Mouse (Mus musculus): ENCODE results near the gene Cacna1g. TPM values are rescaled to one million over a fixed set of nuclear protein-coding genes. Genes with fewer than 3 reads are reported as not detected.

Cacna1g gene
- total and polyA plus RNA-seq, 3 experiments, result 1.7 to 3.7 (median 2.4) TPM

DNA sequence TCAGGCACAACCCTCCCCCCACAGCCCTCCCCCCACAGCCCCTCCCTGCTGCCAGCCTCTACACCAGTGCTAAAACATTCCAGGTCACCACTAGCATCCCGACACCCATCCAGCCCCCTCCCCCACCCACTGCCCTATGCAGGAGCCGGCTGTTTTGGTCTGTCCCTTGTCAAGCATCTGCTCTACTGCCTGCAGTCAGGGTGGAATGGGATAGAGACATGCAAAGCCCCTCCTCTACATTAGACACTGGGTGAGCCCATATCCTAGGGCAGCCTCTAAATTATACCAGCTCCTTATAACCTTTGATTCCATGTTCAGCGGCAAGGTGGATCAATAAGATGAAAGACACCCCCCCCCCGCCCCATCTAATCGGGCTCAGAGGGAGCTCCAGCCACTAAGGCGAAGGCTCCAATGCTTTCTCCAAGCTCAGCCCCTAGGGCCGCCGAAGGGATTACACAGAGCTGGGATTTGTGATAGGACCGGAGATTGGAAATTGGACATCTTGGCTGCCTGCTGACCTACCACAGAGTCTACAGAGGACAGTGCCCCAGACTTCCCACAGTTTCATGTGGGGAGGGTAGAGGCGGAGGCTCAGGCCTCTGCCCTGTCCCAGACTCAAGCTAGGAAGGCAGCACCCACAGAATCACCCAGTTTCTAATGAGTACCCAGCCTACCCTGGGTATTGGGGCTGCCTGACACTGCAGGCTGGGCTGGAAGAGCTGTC lies 54.8 kb downstream of the Cacna1g start:
- H3K36me3 ChIP-seq (replicated peaks in 1 of 2; ENCODE audit: control insufficient read depth in 1 of 2, insufficient read depth in 1 of 2, low read length in 1 of 2), result peaks cover 0 to 9% of the 10 kb centered on the region in 2 experiments
- H3K27ac ChIP-seq (ENCODE audit: insufficient read depth, low read depth), result no peak overlapping the region
- no peak overlapping the region for H3K9ac ChIP-seq (ENCODE audit: insufficient read depth, low read depth)
- peaks cover 26 to 36% of the 10 kb centered on the region in 2 experiments for H3K4me1 ChIP-seq (ENCODE audit: control insufficient read depth in 1 of 2, insufficient read depth in 2 of 2)
- no peaks in the 10 kb centered on the region for H3K27me3 ChIP-seq (replicated peaks)
- no peaks in the 10 kb centered on the region for H3K79me2 ChIP-seq (replicated peaks; ENCODE audit: control insufficient read depth, extremely low read depth, insufficient read depth, poor library complexity, severe bottlenecking)
- DNase-seq (ENCODE audit: extremely low read depth), result no peak
- no peak for TF ChIP-seq ZKSCAN1 (IDR thresholded peaks at IDR 0.05; ENCODE audit: borderline replicate concordance, low read depth, low read length)
- TF ChIP-seq ZNF384 (IDR thresholded peaks at IDR 0.05; ENCODE audit: low read depth, low read length), result no peak
- TF ChIP-seq PAX5 (IDR thresholded peaks at IDR 0.05; ENCODE audit: low read length), result no peak
- TF ChIP-seq E2F4 (IDR thresholded peaks at IDR 0.05; ENCODE audit: insufficient replicate concordance, low read depth, low read length), result no peak
- no peak for TF ChIP-seq JUND (conservative IDR thresholded peaks at IDR 0.05; ENCODE audit: low read depth, low read length)
- TF ChIP-seq NRF1 (IDR thresholded peaks at IDR 0.05; ENCODE audit: low read depth, low read length), result no peak
- no peak for TF ChIP-seq MAZ (IDR thresholded peaks at IDR 0.05; ENCODE audit: low read depth, low read length)
- TF ChIP-seq NELFE (IDR thresholded peaks at IDR 0.05; ENCODE audit: low read depth, low read length), result no peak
- TF ChIP-seq GABPA (IDR thresholded peaks at IDR 0.05; ENCODE audit: insufficient replicate concordance, low read depth, low read length), result no peak
- no peak for TF ChIP-seq MAFK (IDR thresholded peaks at IDR 0.05; ENCODE audit: insufficient replicate concordance, low read length)
- TF ChIP-seq POLR2A (IDR thresholded peaks at IDR 0.05; ENCODE audit: low read depth, low read length), result no peak
- no peak for TF ChIP-seq MAX (IDR thresholded peaks at IDR 0.05; ENCODE audit: low read length)
- no peak for TF ChIP-seq UBTF (IDR thresholded peaks at IDR 0.05; ENCODE audit: low read depth, low read length)
- TF ChIP-seq USF2 (conservative IDR thresholded peaks at IDR 0.05; ENCODE audit: low read depth, low read length), result no peak
- no peak for TF ChIP-seq TCF12 (IDR thresholded peaks at IDR 0.05; ENCODE audit: low read depth, low read length)
- TF ChIP-seq BHLHE40 (IDR thresholded peaks at IDR 0.05; ENCODE audit: low read depth, low read length), result no peak
- in situ Hi-C loops (cut with MboI; ENCODE audit: low pct_ligation_motif_present, low pct_unique_long_range_greater_than_20kb, low sequenced_read_pairs) (no loop called here), dilution Hi-C loops (cut with MboI; ENCODE audit: extremely low pct_ligation_motif_present, extremely low pct_unique_long_range_greater_than_20kb, low sequenced_read_pairs) (no loop called here)
- H3K4me2 ChIP-seq (ENCODE audit: insufficient read depth, low read depth, poor library complexity, severe bottlenecking), result no peak overlapping the region
- H3K4me3 ChIP-seq (replicated peaks in 1 of 3; ENCODE audit: low read depth in 2 of 3, low read length in 2 of 3, poor library complexity in 1 of 3), result no peak overlapping the region
- H3K9me3 ChIP-seq (replicated peaks; ENCODE audit: low read length), result no peaks in the 10 kb centered on the region

DNA sequence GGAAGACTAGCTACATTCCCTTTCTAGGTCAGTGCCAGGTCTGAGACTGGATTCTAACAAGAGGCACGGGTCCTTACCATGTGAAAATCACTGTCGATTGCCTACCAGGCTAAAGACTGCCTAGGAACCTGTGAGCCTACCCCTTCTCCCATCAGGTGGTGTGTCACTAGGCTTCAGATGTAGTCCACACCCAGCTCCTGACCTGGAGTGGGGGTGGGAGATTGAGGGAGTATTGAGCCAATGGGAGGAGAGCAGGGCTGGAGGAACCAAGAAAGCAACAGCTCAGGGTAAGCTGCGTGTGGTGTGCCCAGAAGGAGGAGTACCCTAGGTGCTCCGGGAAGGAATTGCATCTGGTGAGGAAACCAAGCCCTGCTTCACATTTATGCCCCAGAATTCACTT lies 60.0 kb downstream of the Cacna1g start:
- dilution Hi-C loops (cut with MboI; ENCODE audit: extremely low pct_ligation_motif_present, extremely low pct_unique_long_range_greater_than_20kb, low sequenced_read_pairs), result no loop called here

More for the DNA sequence above, 60.0 kb downstream of the Cacna1g start:
- TF ChIP-seq IRF4 (IDR thresholded peaks at IDR 0.05; ENCODE audit: low read depth, low read length) (no peak), MEF2A (IDR thresholded peaks at IDR 0.05; ENCODE audit: borderline replicate concordance, low read depth, low read length) (no peak), JUN (IDR thresholded peaks at IDR 0.05; ENCODE audit: insufficient read depth, low read depth, low read length) (no peak), ZKSCAN1 (IDR thresholded peaks at IDR 0.05; ENCODE audit: borderline replicate concordance, low read depth, low read length) (no peak), KAT2A (IDR thresholded peaks at IDR 0.05; ENCODE audit: insufficient replicate concordance, low read length) (no peak)
- Histone ChIP-seq H3K27ac (ENCODE audit: insufficient read depth, low read depth) (no peak overlapping the region), H3K4me3 (replicated peaks in 1 of 3; ENCODE audit: low read depth in 2 of 3, low read length in 2 of 3, poor library complexity in 1 of 3) (no peak overlapping the region), H3K36me3 (replicated peaks in 1 of 2; ENCODE audit: control insufficient read depth in 1 of 2, insufficient read depth in 1 of 2, low read length in 1 of 2) (peaks cover 0 to 10% of the 10 kb centered on the region in 2 experiments), H3K27me3 (replicated peaks) (no peaks in the 10 kb centered on the region), H3K9me3 (replicated peaks; ENCODE audit: low read length) (no peaks in the 10 kb centered on the region), H3K4me2 (ENCODE audit: insufficient read depth, low read depth, poor library complexity, severe bottlenecking) (no peak overlapping the region), H3K4me1 (ENCODE audit: control insufficient read depth in 1 of 2, insufficient read depth in 2 of 2) (peaks cover 18 to 50% of the 10 kb centered on the region in 2 experiments), H3K9ac (ENCODE audit: insufficient read depth, low read depth) (no peak overlapping the region), H3K79me2 (replicated peaks; ENCODE audit: control insufficient read depth, extremely low read depth, insufficient read depth, poor library complexity, severe bottlenecking) (no peaks in the 10 kb centered on the region)
- in situ Hi-C loops (cut with MboI; ENCODE audit: low pct_ligation_motif_present, low pct_unique_long_range_greater_than_20kb, low sequenced_read_pairs), result no loop called here
- no peak for DNase-seq (ENCODE audit: extremely low read depth)
